Mouse (Mus musculus) liver, embryonic 14.5 days (tissue): ENCODE measurements around the gene Smim13. TPM values are rescaled to one million over a fixed set of nuclear protein-coding genes. Genes with fewer than 3 reads are reported as not detected.
"Not testable (repeated sequence)": the region's sequence is repeated elsewhere in the genome, so short reads cannot be mapped to it uniquely, and the experiment has no call there.

Experiments
- ATAC-seq: fragments of 200-750 bp; cut with Nextera tagmentation; 2 replicates; pipeline ENCODE4 v1.8.0; 2017; ENCODE audit warnings: moderate number of reproducible peaks, mild to moderate bottlenecking, moderate library complexity; ENCODE audit not compliant: insufficient read depth
- DNase-seq, 3 experiments: peaks; one replicate each; pipeline ENCODE4 v3.0.0-alpha.2; 2012 to 2013; ENCODE audit warnings: low read depth in 3 of 3, low spot score in 3 of 3
- H3K27ac ChIP-seq: fragments of 300-500 bp; sonication (generic); 2 replicates; pipeline ENCODE4 v1.5.1; 2014; ENCODE audit warnings: moderate library complexity, mild to moderate bottlenecking, control low read depth, inconsistent platforms
- H3K27me3 ChIP-seq: fragments of 300-500 bp; sonication (generic); 2 replicates; pipeline ENCODE4 v1.6.1; 2014; ENCODE audit warnings: mild to moderate bottlenecking, low read length, moderate library complexity; ENCODE audit not compliant: control insufficient read depth, insufficient read depth
- H3K36me3 ChIP-seq: fragments of 300-500 bp; sonication (generic); replicated peaks from 2 replicates; pipeline ENCODE4 v1.6.1; 2014; ENCODE audit warnings: low read depth; ENCODE audit not compliant: control insufficient read depth, insufficient read depth
- H3K4me1 ChIP-seq, 2 experiments: fragments of 200-500 bp in 1 of 2; fragments of 300-500 bp in 1 of 2; sonication (generic) in 1 of 2; replicated peaks; 2 replicates each; pipeline ENCODE4 v1.6.1; 2012 to 2014; ENCODE audit warnings: antibody characterized with exemption in 1 of 2, inconsistent platforms in 1 of 2, low read length in 1 of 2; ENCODE audit not compliant: control insufficient read depth in 2 of 2, insufficient read depth in 2 of 2
- H3K4me2 ChIP-seq: fragments of 300-500 bp; sonication (generic); 2 replicates; pipeline ENCODE4 v1.6.1; 2014; ENCODE audit warnings: low read depth, mild to moderate bottlenecking, control low read depth, moderate library complexity
- H3K4me3 ChIP-seq, 2 experiments: fragments of 200-500 bp in 1 of 2; fragments of 300-500 bp in 1 of 2; sonication (generic) in 1 of 2; 2 replicates each; pipeline ENCODE4 v1.5.1; 2012 to 2014; ENCODE audit warnings: low read depth in 2 of 2, low read length in 2 of 2, mild to moderate bottlenecking in 2 of 2, control low read depth in 1 of 2, inconsistent platforms in 1 of 2, moderate library complexity in 1 of 2; ENCODE audit not compliant: insufficient read depth in 1 of 2
- H3K9ac ChIP-seq: fragments of 300-500 bp; sonication (generic); replicated peaks from 2 replicates; pipeline ENCODE4 v1.6.1; 2014; ENCODE audit warnings: mild to moderate bottlenecking, control low read depth, moderate library complexity
- H3K9me3 ChIP-seq: fragments of 300-500 bp; sonication (generic); 2 replicates; pipeline ENCODE4 v1.6.1; 2016; ENCODE audit warnings: low read length, mixed read lengths; ENCODE audit not compliant: control insufficient read depth
- CTCF ChIP-seq: IDR thresholded peaks from 2 replicates; pipeline ENCODE4 v1.5.1; 2016; ENCODE audit warnings: antibody characterized with exemption, low read depth, control low read depth
- EP300 ChIP-seq: IDR thresholded peaks from 2 replicates; pipeline ENCODE4 v1.6.1; 2016; ENCODE audit warnings: antibody characterized with exemption, low read depth
- WGBS: fragments of 180-500 bp; shearing (Covaris S2); extraction: QIAGEN DNeasy Blood & Tissue Kit; methylation state at CpG from one replicate; pipeline ENCODE4 v1.1.7; 2014; ENCODE audit not compliant: insufficient replicate concordance; 5-methylcytosine and 5-hydroxymethylcytosine counted together
- polyA plus RNA-seq, 2 experiments: library from polyadenylated mRNA; depleted of rRNA in 1 of 2; stranded (reverse) in 1 of 2; unstranded in 1 of 2; fragments of >200 nt; fragmentation: Nextera tagmentation in 1 of 2; extraction: Ambion mirVana in 1 of 2; gene quantifications; 2 replicates each; pipeline versions ENCODE4 v1.2.1 to v1.2.3; 2012 to 2014

Gene Smim13
- 2.2 and 3.1 TPM in 2 replicates for polyA plus RNA-seq (2012; rRNA removed)
- polyA plus RNA-seq (2014; fragmentation: Nextera tagmentation; extraction: Ambion mirVana), result 3.8 and 4.3 TPM in 2 replicates

DNA sequence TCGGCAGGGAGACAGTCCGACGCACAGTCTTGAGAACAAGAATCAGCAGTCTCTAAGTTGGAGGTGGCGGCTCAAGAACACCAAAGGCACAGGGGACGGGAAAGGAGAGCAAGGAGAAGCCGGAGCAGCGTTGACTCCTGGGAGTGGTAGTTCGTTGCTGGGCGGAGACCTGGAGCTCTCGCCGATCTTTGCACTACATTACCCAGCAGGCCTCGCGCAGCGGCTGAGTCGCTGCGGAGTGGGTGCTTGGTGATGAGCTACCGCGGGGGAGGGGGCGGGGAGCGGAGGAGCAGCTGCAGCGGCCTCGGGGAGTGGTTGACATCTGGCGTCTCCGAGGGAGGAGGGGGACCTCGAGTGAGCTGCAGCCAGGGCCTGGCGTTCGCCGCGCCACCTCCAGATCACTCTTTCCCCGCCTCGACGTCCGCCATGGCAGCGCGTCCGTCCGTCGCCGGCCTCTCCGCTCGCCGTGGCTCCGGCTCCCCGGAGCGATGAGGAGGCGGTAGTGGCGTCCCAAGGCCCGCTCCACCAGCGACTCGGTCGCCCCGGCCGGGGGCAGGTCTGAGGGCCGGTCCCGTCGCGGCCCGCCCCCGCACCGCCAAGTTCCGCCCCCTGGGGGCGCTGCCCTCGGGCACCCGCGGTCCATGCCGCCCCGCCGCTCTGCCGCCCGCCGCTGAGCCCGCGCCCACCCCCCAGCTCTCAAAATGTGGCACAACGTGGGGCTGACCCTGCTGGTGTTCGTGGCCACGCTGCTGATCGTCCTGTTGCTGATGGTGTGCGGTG lies at the start of gene Smim13:
Gene Smim13, plus strand, starts transcription at position 307 of the 780 bp plus-strand sequence.
- Histone ChIP-seq H3K9ac (peak within 1 kb of the TSS; percentile 70), H3K27ac (peak within 1 kb of the TSS; percentile 49), H3K4me1 (peaks cover 9% of the 10 kb centered on the region in 2 experiments), H3K9me3 (no peaks in the 10 kb centered on the region), H3K4me3 (peak within 1 kb of the TSS; percentile 79 to 85), H3K4me2 (peak within 1 kb of the TSS; percentile 92), H3K36me3 (no peaks in the 10 kb centered on the region), H3K27me3 (no peaks in the 10 kb centered on the region)
- TF ChIP-seq EP300 (no peak), CTCF (no peak; the same call in 1 of the 2 replicates)
- peak; percentile 90 to 93 (median 92) for DNase-seq
- peak; percentile 97 for ATAC-seq
- under 1% methylated on average over 65 of the region's 78 CpGs for WGBS

DNA sequence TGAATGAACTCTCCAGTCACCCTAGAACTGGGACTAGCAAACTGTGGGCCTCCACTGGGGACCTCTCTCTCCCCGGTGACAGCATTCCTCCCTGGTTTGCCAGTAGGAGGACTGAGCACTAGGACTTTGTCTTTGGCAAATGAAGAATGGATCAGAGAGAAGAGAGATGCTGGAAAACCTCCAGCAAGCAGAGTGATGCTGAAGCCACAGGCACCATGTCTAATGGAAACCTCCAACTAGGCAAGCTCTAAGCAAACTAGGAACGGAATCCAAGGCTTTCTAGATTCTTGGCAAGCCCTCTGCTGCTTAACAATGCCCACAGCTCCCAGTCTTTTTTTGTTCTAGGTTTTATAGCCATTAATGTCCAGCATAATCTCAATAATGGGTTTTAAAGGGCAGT lies 48.8 kb upstream of the Smim13 start:
- H3K27ac ChIP-seq, result no peak overlapping the region
- no peaks in the 10 kb centered on the region for H3K36me3 ChIP-seq
- ATAC-seq (no peak), DNase-seq (no peak)
- H3K4me1 ChIP-seq, result peaks cover 0 to 7% of the 10 kb centered on the region in 2 experiments; a peak in 2 of 4 replicates
- no peak overlapping the region for H3K4me2 ChIP-seq
- H3K4me3 ChIP-seq, result no peak overlapping the region
- TF ChIP-seq EP300 (no peak), CTCF (no peak)
- H3K9ac ChIP-seq, result no peak overlapping the region
- no peaks in the 10 kb centered on the region for H3K27me3 ChIP-seq
- H3K9me3 ChIP-seq, result no peaks in the 10 kb centered on the region
- 59% methylated on average over 2 of the region's 2 CpGs for WGBS

- Histone ChIP-seq H3K36me3 (no peaks in the 10 kb centered on the region), H3K4me2 (no peak overlapping the region), H3K27me3 (no peaks in the 10 kb centered on the region), H3K4me1 (peaks cover 0 to 3% of the 10 kb centered on the region in 2 experiments; a peak in 1 of 4 replicates), H3K9ac (no peak overlapping the region), H3K9me3 (no peaks in the 10 kb centered on the region), H3K4me3 (no peak overlapping the region), H3K27ac (no peak overlapping the region)
- no peak for ATAC-seq
- no peak for DNase-seq
- TF ChIP-seq EP300 (no peak), CTCF (no peak)
- WGBS, result 53% methylated on average over 7 of the region's 7 CpGs
Measured at GRCm38 (mm10) chr13:41203289-41203688, 46.4 kb upstream of the Smim13 start.

- TF ChIP-seq EP300 (no peak), CTCF (no peak)
- no peak for DNase-seq
- H3K4me2 ChIP-seq, result no peak overlapping the region
- H3K36me3 ChIP-seq, result no peaks in the 10 kb centered on the region
- no peak overlapping the region for H3K27ac ChIP-seq
- H3K9ac ChIP-seq, result no peak overlapping the region
- no peak overlapping the region for H3K4me3 ChIP-seq
- ATAC-seq, result no peak
- peaks cover 0 to 3% of the 10 kb centered on the region in 2 experiments; a peak in 1 of 4 replicates for H3K4me1 ChIP-seq
- H3K9me3 ChIP-seq, result no peaks in the 10 kb centered on the region
- WGBS, result 76% methylated on average over 9 of the region's 9 CpGs
- H3K27me3 ChIP-seq, result no peaks in the 10 kb centered on the region
Measured at GRCm38 (mm10) chr13:41203691-41204090, 46.0 kb upstream of the Smim13 start.

- not testable (repeated sequence) for H3K27ac ChIP-seq, H3K27me3 ChIP-seq, H3K4me2 ChIP-seq, H3K9ac ChIP-seq, H3K4me3 ChIP-seq, H3K4me1 ChIP-seq, DNase-seq, H3K9me3 ChIP-seq, H3K36me3 ChIP-seq, ATAC-seq
Measured at GRCm38 (mm10) chr13:41205568-41205967, 44.1 kb upstream of the Smim13 start.
